Mouse (Mus musculus): ENCODE data around the gene Catsper3. TPM values are rescaled to one million over a fixed set of nuclear protein-coding genes. Genes with fewer than 3 reads are reported as not detected.

Catsper3 gene
- polyA plus RNA-seq, 1 experiment from 2014 or later, result not detected

GRCm38 (mm10) chr13:55855793-55856192 is 71.4 kb downstream of the Catsper3 start:
- Histone ChIP-seq H3K9me3 (ENCODE audit: control insufficient read depth, low read length) (no peaks in the 10 kb centered on the region), H3K27me3 (replicated peaks; ENCODE audit: control insufficient read depth, insufficient read depth, low read length) (peaks cover 5% of the 10 kb centered on the region), H3K4me3 (ENCODE audit: low read depth, low read length) (no peak overlapping the region), H3K27ac (ENCODE audit: low read depth, low read length) (no peak overlapping the region), H3K4me2 (no peak overlapping the region), H3K4me1 (replicated peaks; ENCODE audit: control insufficient read depth, insufficient read depth, low read length) (no peaks in the 10 kb centered on the region), H3K36me3 (ENCODE audit: control insufficient read depth, insufficient read depth, low read length) (no peaks in the 10 kb centered on the region), H3K9ac (ENCODE audit: low read depth, low read length) (no peak overlapping the region)
- 67% methylated on average over 7 of the region's 7 CpGs for WGBS
- ATAC-seq (replicated peaks; ENCODE audit: low FRiP score) (no peak), DNase-seq (ENCODE audit: low spot score) (no peak)

- no peak overlapping the region for H3K9ac ChIP-seq (ENCODE audit: low read depth, low read length)
- H3K36me3 ChIP-seq (ENCODE audit: control insufficient read depth, insufficient read depth, low read length), result no peaks in the 10 kb centered on the region
- no peak overlapping the region for H3K4me3 ChIP-seq (ENCODE audit: low read depth, low read length)
- no peak overlapping the region for H3K4me2 ChIP-seq
- DNase-seq (ENCODE audit: low spot score) (no peak), ATAC-seq (replicated peaks; ENCODE audit: low FRiP score) (no peak)
- H3K27ac ChIP-seq (ENCODE audit: low read depth, low read length), result no peak overlapping the region
- 64% methylated on average over 5 of the region's 5 CpGs for WGBS
- H3K9me3 ChIP-seq (ENCODE audit: control insufficient read depth, low read length), result no peaks in the 10 kb centered on the region
- H3K27me3 ChIP-seq (replicated peaks; ENCODE audit: control insufficient read depth, insufficient read depth, low read length), result peaks cover 3% of the 10 kb centered on the region
- H3K4me1 ChIP-seq (replicated peaks; ENCODE audit: control insufficient read depth, insufficient read depth, low read length), result no peaks in the 10 kb centered on the region
Measured at GRCm38 (mm10) chr13:55858463-55858862, 74.1 kb downstream of the Catsper3 start.

Other genes with a start within 250 kb of the Catsper3 start
- 62.9 and 64.6 TPM in 2 replicates for gene Ddx41, start 247.9 kb upstream of the Catsper3 start, polyA plus RNA-seq (2014; fragmentation: Nextera tagmentation; extraction: Ambion mirVana)
- 18.7 and 25.3 TPM in 2 replicates for gene Fam193b, start 213.4 kb upstream of the Catsper3 start, polyA plus RNA-seq (2014; fragmentation: Nextera tagmentation; extraction: Ambion mirVana)
- 58.7 and 61.9 TPM in 2 replicates for gene Tmed9, start 210.8 kb upstream of the Catsper3 start, polyA plus RNA-seq (2014; fragmentation: Nextera tagmentation; extraction: Ambion mirVana)
- gene B4galt7, start 184.7 kb upstream of the Catsper3 start, polyA plus RNA-seq (2014; fragmentation: Nextera tagmentation; extraction: Ambion mirVana), result 16.0 and 16.4 TPM in 2 replicates
- gene Caml, start 161.6 kb upstream of the Catsper3 start, polyA plus RNA-seq (2014; fragmentation: Nextera tagmentation; extraction: Ambion mirVana), result 35.8 and 36.2 TPM in 2 replicates
- gene Ddx46, start 149.5 kb upstream of the Catsper3 start, polyA plus RNA-seq (2014; fragmentation: Nextera tagmentation; extraction: Ambion mirVana), result 51.5 and 54.0 TPM in 2 replicates
- gene B230219D22Rik, start 91.4 kb upstream of the Catsper3 start, polyA plus RNA-seq (2014; fragmentation: Nextera tagmentation; extraction: Ambion mirVana), result 39.3 and 42.8 TPM in 2 replicates
- gene Txndc15, start 69.9 kb upstream of the Catsper3 start, polyA plus RNA-seq (2014; fragmentation: Nextera tagmentation; extraction: Ambion mirVana), result 49.9 and 50.2 TPM in 2 replicates
- gene Pcbd2, start 57.2 kb upstream of the Catsper3 start, polyA plus RNA-seq (2014; fragmentation: Nextera tagmentation; extraction: Ambion mirVana), result 56.3 and 60.3 TPM in 2 replicates
- 6.3 and 6.8 TPM in 2 replicates for gene Pitx1, start 51.6 kb downstream of the Catsper3 start, polyA plus RNA-seq (2014; fragmentation: Nextera tagmentation; extraction: Ambion mirVana)